Mouse (Mus musculus) stomach, postnatal 0 days (tissue): ENCODE results near the gene Pla2g4b.

Experiments
- CTCF ChIP-seq: IDR thresholded peaks from 2 replicates; pipeline ENCODE4 v1.5.1; 2016; ENCODE audit warnings: antibody characterized with exemption, low read depth, mild to moderate bottlenecking, moderate library complexity
- EP300 ChIP-seq: optimal IDR thresholded peaks from 2 replicates; pipeline ENCODE3; 2016; ENCODE audit warnings: antibody characterized with exemption

- TF ChIP-seq CTCF, result no peak
- no peak for TF ChIP-seq EP300
Observed at GRCm38 (mm10) chr2:120048173-120048572, 15.0 kb downstream of the Pla2g4b start.
